33 mouse cellular contexts compared by ENCODE assay signal in genomic region chr19:38526855-38527254, GRCm38 (mm10). TPM values are rescaled to one million over a fixed set of nuclear protein-coding genes. Genes with fewer than 3 reads are reported as not detected.
A peak's percentile ranks its signal among the peaks of the same experiment; 100 is the strongest.
DNase-seq lines count a peak whose midpoint lies in the region; ATAC-seq and TF ChIP-seq lines count a peak whose summit lies in the region.
"Had no signal": no experiment of that assay in that cellular context is flagged by ENCODE, and none has a peak within 500 bp of the region (broad histone marks: within the 10 kb centered on the region; RNA-seq: fewer than 3 reads in every experiment).

No protein-coding gene starts in this region.

- H3K27me3 ChIP-seq in heart, embryonic 12.5 days (replicated peaks) = no peaks in the 10 kb centered on the region
- H3K27me3 ChIP-seq in midbrain, embryonic 11.5 days (ENCODE audit: control insufficient read depth, insufficient read depth, low read length) = no peaks in the 10 kb centered on the region
- H3K27me3 ChIP-seq in midbrain, embryonic 13.5 days = no peaks in the 10 kb centered on the region
- no peaks in the 10 kb centered on the region for H3K27me3 ChIP-seq in kidney, adult 2 months (replicated peaks; ENCODE audit: control insufficient read depth, insufficient read depth, low read length)
- H3K27me3 ChIP-seq: CH12.LX; embryonic facial prominence, embryonic 13.5 days; hindbrain, embryonic 13.5 days; limb, embryonic 15.5 days; liver, embryonic 13.5 days; Patski; stomach, embryonic 15.5 days had no signal

- no peak for TF ChIP-seq POLR2A in kidney, adult 2 months (IDR thresholded peaks at IDR 0.05; ENCODE audit: low read depth, low read length)

- no peak overlapping the region for H3K4me2 ChIP-seq in heart, embryonic 12.5 days
- H3K4me2 ChIP-seq in midbrain, embryonic 11.5 days = no peak overlapping the region
- no peak overlapping the region for H3K4me2 ChIP-seq in midbrain, embryonic 13.5 days (replicated peaks)
- H3K4me2 ChIP-seq: embryonic facial prominence, embryonic 13.5 days; hindbrain, embryonic 13.5 days; limb, embryonic 15.5 days; liver, embryonic 13.5 days; stomach, embryonic 15.5 days had no signal

- no peak overlapping the region for H3K27ac ChIP-seq in heart, embryonic 12.5 days (ENCODE audit: poor library complexity, severe bottlenecking)
- H3K27ac ChIP-seq in midbrain, embryonic 11.5 days (ENCODE audit: low read depth, low read length) = no peak overlapping the region
- no peak overlapping the region for H3K27ac ChIP-seq in midbrain, embryonic 13.5 days
- no peak overlapping the region for H3K27ac ChIP-seq in kidney, adult 2 months (ENCODE audit: insufficient read depth, low read depth, low read length)
- H3K27ac ChIP-seq: embryonic facial prominence, embryonic 13.5 days; forebrain, embryonic 10.5 days; limb, embryonic 10.5 days; limb, embryonic 15.5 days; liver, embryonic 13.5 days; macrophage; stomach, embryonic 15.5 days had no signal

- no peak overlapping the region for H3K9ac ChIP-seq in heart, embryonic 12.5 days
- H3K9ac ChIP-seq in midbrain, embryonic 11.5 days (ENCODE audit: low read length) = no peak overlapping the region
- H3K9ac ChIP-seq in midbrain, embryonic 13.5 days (replicated peaks) = no peak overlapping the region
- H3K9ac ChIP-seq: embryonic facial prominence, embryonic 13.5 days; hindbrain, embryonic 13.5 days; limb, embryonic 15.5 days; liver, embryonic 13.5 days; stomach, embryonic 15.5 days had no signal

- DNase-seq in heart, adult 11 months = peak; percentile 39
- DNase-seq in midbrain, embryonic 11.5 days (ENCODE audit: low spot score, missing footprints) = no peak
- peak; percentile 66 for DNase-seq in R1 (ENCODE audit: low read depth, low spot score)
- DNase-seq in embryo, embryonic 9.5 days (ENCODE audit: extremely low spot score) = peak; percentile 22
- no peak for DNase-seq in kidney, adult 2 months
- DNase-seq in layer of hippocampus, postnatal 14 days (ENCODE audit: low spot score in 2 of 2) = no peak
- DNase-seq: adrenal gland, postnatal 25 days; cerebellum, adult 11-12 months; cerebellum, postnatal 10 days; heart, postnatal 14 days; kidney, adult 18-20 months; kidney, postnatal 36 days; layer of hippocampus, postnatal 36 days; liver, embryonic 13.5 days; lung, adult 18-20 months; right cerebral cortex, postnatal 25 days had no signal

- H3K4me1 ChIP-seq in heart, embryonic 12.5 days (replicated peaks) = no peaks in the 10 kb centered on the region
- H3K4me1 ChIP-seq in midbrain, embryonic 11.5 days (ENCODE audit: control insufficient read depth, insufficient read depth, low read length) = peaks cover 5% of the 10 kb centered on the region
- peaks cover 11% of the 10 kb centered on the region for H3K4me1 ChIP-seq in midbrain, embryonic 13.5 days (replicated peaks)
- no peaks in the 10 kb centered on the region for H3K4me1 ChIP-seq in kidney, adult 2 months (ENCODE audit: control insufficient read depth, insufficient read depth, low read length)
- H3K4me1 ChIP-seq: limb, embryonic 10.5 days; liver, embryonic 13.5 days; stomach, embryonic 15.5 days had no signal

- 0 out of 2 replicates have a peak, but pooled peaks cover 2% of the 10 kb centered on the region for H3K9me3 ChIP-seq in heart, embryonic 12.5 days (replicated peaks)
- no peaks in the 10 kb centered on the region; the same call in 1 of the 2 replicates for H3K9me3 ChIP-seq in midbrain, embryonic 11.5 days (ENCODE audit: control insufficient read depth, low read length)
- peaks cover 4% of the 10 kb centered on the region; the same call in 1 of the 2 replicates for H3K9me3 ChIP-seq in midbrain, embryonic 13.5 days
- H3K9me3 ChIP-seq: embryonic facial prominence, embryonic 13.5 days; hindbrain, embryonic 13.5 days; limb, embryonic 10.5 days; limb, embryonic 15.5 days; stomach, embryonic 15.5 days had no signal

- peaks cover 17% of the 10 kb centered on the region for H3K36me3 ChIP-seq in heart, embryonic 12.5 days
- peaks cover 2% of the 10 kb centered on the region; the same call in 1 of the 2 replicates for H3K36me3 ChIP-seq in midbrain, embryonic 11.5 days (ENCODE audit: control insufficient read depth, insufficient read depth, low read length)
- H3K36me3 ChIP-seq in midbrain, embryonic 13.5 days = peaks cover 11% of the 10 kb centered on the region
- H3K36me3 ChIP-seq in kidney, adult 2 months (ENCODE audit: control insufficient read depth, insufficient read depth, low read length) = no peaks in the 10 kb centered on the region
- H3K36me3 ChIP-seq: liver, embryonic 13.5 days; stomach, embryonic 15.5 days had no signal

- TF ChIP-seq CTCF in kidney, adult 2 months (conservative IDR thresholded peaks at IDR 0.05; ENCODE audit: insufficient read depth, insufficient read length, low read depth, low read length) = no peak

- ATAC-seq in heart, embryonic 12.5 days (ENCODE audit: insufficient number of reproducible peaks, low FRiP score) = no peak
- peak; percentile 62; the same call in 1 of the 2 replicates for ATAC-seq in midbrain, embryonic 11.5 days (ENCODE audit: low FRiP score)
- ATAC-seq in midbrain, embryonic 13.5 days = no peak
- ATAC-seq: forebrain, embryonic 16.5 days; lung, postnatal 0 days; Patski had no signal

- WGBS in heart, embryonic 12.5 days = 30% methylated on average over 3 of the region's 3 CpGs
- WGBS in midbrain, embryonic 11.5 days = 22% methylated on average over 3 of the region's 3 CpGs
- WGBS in midbrain, embryonic 13.5 days = 23% methylated on average over 3 of the region's 3 CpGs
- WGBS in kidney, adult 2 months = 38% methylated on average over 3 of the region's 3 CpGs

- no peak overlapping the region for H3K4me3 ChIP-seq in heart, embryonic 12.5 days
- H3K4me3 ChIP-seq in midbrain, embryonic 11.5 days (ENCODE audit: low read depth, low read length) = no peak overlapping the region
- H3K4me3 ChIP-seq in midbrain, embryonic 13.5 days (replicated peaks) = no peak overlapping the region
- H3K4me3 ChIP-seq in kidney, adult 2 months (ENCODE audit: insufficient read depth, low read depth, low read length) = no peak overlapping the region
- H3K4me3 ChIP-seq: embryonic facial prominence, embryonic 13.5 days; forebrain, embryonic 10.5 days; hindbrain, embryonic 13.5 days; limb, embryonic 10.5 days; limb, embryonic 15.5 days; liver, embryonic 13.5 days; stomach, embryonic 15.5 days had no signal

RNA-seq across cellular contexts. Expression of gene Plce1, which starts 45.9 kb away (rescaled TPM):
- polyA plus RNA-seq in heart, embryonic 12.5 days (2016; fragmentation: Nextera tagmentation; extraction: Ambion mirVana) = 8.4 and 10.5 TPM in 2 replicates
- 4.1 and 4.3 TPM in 2 replicates for polyA plus RNA-seq in midbrain, embryonic 11.5 days (2014; fragmentation: Nextera tagmentation; extraction: Ambion mirVana)
- polyA plus RNA-seq in midbrain, embryonic 13.5 days (2015; fragmentation: Nextera tagmentation; extraction: Ambion mirVana) = 3.9 and 4.3 TPM in 2 replicates
- polyA plus RNA-seq in kidney, adult 2 months (2012; rRNA removed) = 2.3 and 2.5 TPM in 2 replicates
- total RNA-seq in layer of hippocampus, postnatal 14 days (2021) = 10 to 100 TPM; 13.4 to 14.3 TPM
- total RNA-seq: megakaryocyte-erythroid progenitor cell, adult 5-6 weeks; MEL; monocyte, adult 5-6 weeks had no signal
- polyA plus RNA-seq: C2C12, macrophage had no signal

Comparison
In these comparisons a context has a peak if more than half of its experiments do, and no peak if none do; other contexts are left out.
1. DNase-seq: peak in heart, adult 11 months (single experiment), R1 (single experiment) and embryo, embryonic 9.5 days (single experiment); none in midbrain, embryonic 11.5 days (single experiment), kidney, adult 2 months (single experiment) and layer of hippocampus, postnatal 14 days (0 of 2).